Mouse (Mus musculus): ENCODE measurements around the gene Slc25a19.

Gene Slc25a19

GRCm38 (mm10) chr11:115627705-115628464, at the start of gene Slc25a19:
Gene Slc25a19, minus strand, starts transcription at chr11:115628295.
- in situ Hi-C loops (cut with MseI, MboI) = no loop called here

- in situ Hi-C loops (cut with MseI, MboI) = no loop called here
Observed at GRCm38 (mm10) chr11:115677511-115677910, 49.4 kb upstream of the Slc25a19 start.

- in situ Hi-C loops (cut with MseI, MboI) = no loop called here
Observed at GRCm38 (mm10) chr11:115676738-115677137, 48.6 kb upstream of the Slc25a19 start.

- in situ Hi-C loops (cut with MseI, MboI) = no loop called here
Observed at GRCm38 (mm10) chr11:115674235-115674865, 46.3 kb upstream of the Slc25a19 start.

- in situ Hi-C loops (cut with MseI, MboI) = no loop called here
Observed at GRCm38 (mm10) chr11:115673471-115674234, 45.6 kb upstream of the Slc25a19 start.

GRCm38 (mm10) chr11:115672226-115672987, 44.3 kb upstream of the Slc25a19 start:
- in situ Hi-C loops (cut with MseI, MboI) = no loop called here

GRCm38 (mm10) chr11:115670451-115671050, 42.5 kb upstream of the Slc25a19 start:
- in situ Hi-C loops (cut with MseI, MboI) = no loop called here

- in situ Hi-C loops (cut with MseI, MboI) = no loop called here
Observed at GRCm38 (mm10) chr11:115663676-115664335, 35.7 kb upstream of the Slc25a19 start.

- in situ Hi-C loops (cut with MseI, MboI) = no loop called here
Observed at GRCm38 (mm10) chr11:115660376-115660775, 32.3 kb upstream of the Slc25a19 start.

- in situ Hi-C loops (cut with MseI, MboI) = no loop called here
Observed at GRCm38 (mm10) chr11:115658521-115658920, 30.4 kb upstream of the Slc25a19 start.

- in situ Hi-C loops (cut with MseI, MboI) = no loop called here
Observed at GRCm38 (mm10) chr11:115654128-115654527, 26.0 kb upstream of the Slc25a19 start.

- in situ Hi-C loops (cut with MseI, MboI) = no loop called here
Observed at GRCm38 (mm10) chr11:115653194-115653593, 25.1 kb upstream of the Slc25a19 start.

- in situ Hi-C loops (cut with MseI, MboI) = no loop called here
Observed at GRCm38 (mm10) chr11:115651680-115652079, 23.6 kb upstream of the Slc25a19 start.

GRCm38 (mm10) chr11:115649706-115650105, 21.6 kb upstream of the Slc25a19 start:
- in situ Hi-C loops (cut with MseI, MboI) = loop anchor here in 1 of 2 experiments (5.0 kb wide), 1 partner anchor 63 kb away; no protein-coding TSS in a partner anchor

GRCm38 (mm10) chr11:115647459-115647858, 19.4 kb upstream of the Slc25a19 start:
- in situ Hi-C loops (cut with MseI, MboI) = loop anchor here in 1 of 2 experiments (5.0 kb wide), 1 partner anchor 65 kb away; no protein-coding TSS in a partner anchor

GRCm38 (mm10) chr11:115646439-115646838, 18.3 kb upstream of the Slc25a19 start:
- in situ Hi-C loops (cut with MseI, MboI) = loop anchor here in 1 of 2 experiments (5.0 kb wide), 1 partner anchor 66 kb away; no protein-coding TSS in a partner anchor

GRCm38 (mm10) chr11:115645498-115645897, 17.4 kb upstream of the Slc25a19 start:
- in situ Hi-C loops (cut with MseI, MboI) = loop anchor here in 1 of 2 experiments (5.0 kb wide), 1 partner anchor 67 kb away; no protein-coding TSS in a partner anchor

GRCm38 (mm10) chr11:115644308-115644707, 16.2 kb upstream of the Slc25a19 start:
- in situ Hi-C loops (cut with MseI, MboI) = no loop called here

GRCm38 (mm10) chr11:115643265-115643664, 15.2 kb upstream of the Slc25a19 start:
- in situ Hi-C loops (cut with MseI, MboI) = no loop called here

GRCm38 (mm10) chr11:115642705-115643104, 14.6 kb upstream of the Slc25a19 start:
- in situ Hi-C loops (cut with MseI, MboI) = no loop called here
